Mouse (Mus musculus) CD4-positive helper T cell, adult 2 months (primary cell): ENCODE results near the gene Clca2.
"Not testable (repeated sequence)": the region's sequence is repeated elsewhere in the genome, so short reads cannot be mapped to it uniquely, and the experiment has no call there.

ENCODE experiments used
- DNase-seq: peaks from one replicate; pipeline ENCODE4 v3.0.0-alpha.2; 2012; ENCODE audit warnings: low read depth, missing footprints, low spot score

Gene Clca2

GRCm38 (mm10) chr3:145086180-145086579, 13.1 kb downstream of the Clca2 start:
- no peak for DNase-seq

- DNase-seq: no peak
Measured at GRCm38 (mm10) chr3:145083081-145083480, 16.2 kb downstream of the Clca2 start.

- no peak for DNase-seq
Measured at GRCm38 (mm10) chr3:145080904-145081303, 18.3 kb downstream of the Clca2 start.

GRCm38 (mm10) chr3:145078405-145078804, 20.8 kb downstream of the Clca2 start:
- no peak for DNase-seq

GRCm38 (mm10) chr3:145072339-145072738, 26.9 kb downstream of the Clca2 start:
- DNase-seq: no peak

GRCm38 (mm10) chr3:145068964-145069363, 30.3 kb downstream of the Clca2 start:
- DNase-seq: no peak

- not testable (repeated sequence) for DNase-seq
Measured at GRCm38 (mm10) chr3:145055138-145055537, 44.1 kb downstream of the Clca2 start.

GRCm38 (mm10) chr3:145049820-145050219, 49.4 kb downstream of the Clca2 start:
- no peak for DNase-seq

GRCm38 (mm10) chr3:145038813-145039212, 60.4 kb downstream of the Clca2 start:
- no peak for DNase-seq

- no peak for DNase-seq
Measured at GRCm38 (mm10) chr3:145032676-145033075, 66.6 kb downstream of the Clca2 start, which contains the start of gene Clca1. Clca1 (minus strand) TSS chr3:145032776.

GRCm38 (mm10) chr3:145028036-145028435, 71.2 kb downstream of the Clca2 start:
- no peak for DNase-seq

- DNase-seq: peak; percentile 7
Measured at GRCm38 (mm10) chr3:145026750-145027149, 72.5 kb downstream of the Clca2 start.
